In genomic region chr14:31800446-31800845, GRCm38 (mm10) we compare ENCODE assay signal across 22 mouse cellular contexts.
"Had no signal": no experiment of that assay in that cellular context is flagged by ENCODE, and none has a peak within 500 bp of the region (broad histone marks: within the 10 kb centered on the region; RNA-seq: fewer than 3 reads in every experiment).

No protein-coding gene starts in this region.

- H3K27ac ChIP-seq: heart, embryonic 13.5 days; heart, embryonic 15.5 days; hindbrain, embryonic 10.5 days; hindbrain, embryonic 12.5 days; hindbrain, embryonic 13.5 days; hindbrain, embryonic 14.5 days; hindbrain, embryonic 15.5 days; hindbrain, postnatal 0 days; intestine, embryonic 15.5 days; kidney, embryonic 15.5 days; kidney, postnatal 0 days; layer of hippocampus, adult 2 months; left cerebral cortex, adult 2 months had no signal

- H3K4me1 ChIP-seq: intestine, embryonic 15.5 days had no signal

- H3K4me2 ChIP-seq: heart, embryonic 12.5 days; heart, embryonic 13.5 days; heart, embryonic 15.5 days; hindbrain, embryonic 12.5 days; hindbrain, embryonic 13.5 days; hindbrain, embryonic 14.5 days; hindbrain, embryonic 15.5 days; intestine, embryonic 15.5 days; kidney, embryonic 15.5 days had no signal

- H3K9ac ChIP-seq: heart, embryonic 12.5 days; heart, embryonic 13.5 days; heart, embryonic 15.5 days; hindbrain, embryonic 12.5 days; hindbrain, embryonic 13.5 days; hindbrain, embryonic 14.5 days; hindbrain, embryonic 15.5 days; intestine, embryonic 15.5 days; kidney, embryonic 15.5 days had no signal

- H3K9me3 ChIP-seq: heart, embryonic 12.5 days; heart, embryonic 13.5 days; heart, embryonic 15.5 days; hindbrain, embryonic 10.5 days; hindbrain, embryonic 12.5 days; hindbrain, embryonic 13.5 days; hindbrain, embryonic 15.5 days; intestine, embryonic 15.5 days; kidney, embryonic 15.5 days had no signal

- ATAC-seq: hindbrain, postnatal 0 days; inflammation-experienced regulatory T-cells, adult 6 months; intestine, embryonic 16.5 days had no signal

- H3K36me3 ChIP-seq: heart, embryonic 12.5 days; heart, embryonic 13.5 days; heart, embryonic 15.5 days; hindbrain, embryonic 10.5 days; hindbrain, embryonic 12.5 days; hindbrain, embryonic 13.5 days; hindbrain, embryonic 15.5 days; intestine, embryonic 15.5 days; kidney, embryonic 15.5 days had no signal

- DNase-seq: heart, postnatal 10 days; heart, postnatal 14 days; heart, postnatal 36 days; heart, postnatal 4 days; layer of hippocampus, adult 9-11 months; layer of hippocampus, postnatal 36 days had no signal

- H3K27me3 ChIP-seq: heart, embryonic 12.5 days; heart, embryonic 13.5 days; heart, embryonic 15.5 days; hindbrain, embryonic 12.5 days; hindbrain, embryonic 13.5 days; hindbrain, embryonic 15.5 days; intestine, embryonic 15.5 days; kidney, embryonic 15.5 days had no signal

- H3K4me3 ChIP-seq: heart, embryonic 12.5 days; heart, embryonic 13.5 days; heart, embryonic 15.5 days; hindbrain, embryonic 10.5 days; hindbrain, embryonic 12.5 days; hindbrain, embryonic 13.5 days; hindbrain, embryonic 15.5 days; intestine, embryonic 15.5 days; kidney, embryonic 15.5 days; layer of hippocampus, adult 2 months; left cerebral cortex, adult 2 months had no signal
